Mouse (Mus musculus) hindbrain, embryonic 12.5 days (tissue): ENCODE measurements around the gene Rtp1. TPM values are rescaled to one million over a fixed set of nuclear protein-coding genes. Genes with fewer than 3 reads are reported as not detected.

ENCODE experiments used
- polyA plus RNA-seq: library from polyadenylated mRNA; unstranded; fragments of >200 nt; fragmentation: Nextera tagmentation; extraction: Ambion mirVana; gene quantifications from 2 replicates; pipeline ENCODE4 v1.2.1, GENCODE M21; 2016

Gene Rtp1
- polyA plus RNA-seq, 1 experiment from 2014 or later = not detected

Other genes with a start within 250 kb of the Rtp1 start
- gene St6gal1, start 204.4 kb upstream of the Rtp1 start, polyA plus RNA-seq = 38.7 and 40.0 TPM in 2 replicates
- gene Rtp4, start 91.2 kb downstream of the Rtp1 start, polyA plus RNA-seq = 3.6 and 5.1 TPM in 2 replicates
- gene Masp1, start 91.7 kb downstream of the Rtp1 start, polyA plus RNA-seq = 29.5 and 31.9 TPM in 2 replicates